Mouse (Mus musculus) thymus, adult 2 months (tissue): ENCODE measurements around the gene Ndufaf2.

ENCODE experiments used
- CTCF ChIP-seq: fragments of 200-500 bp; IDR thresholded peaks from 2 replicates; pipeline ENCODE4 v1.5.1; 2012; ENCODE audit warnings: mild to moderate bottlenecking, control low read depth, low read length, moderate library complexity, borderline replicate concordance; ENCODE audit not compliant: control insufficient read depth, poor library complexity, insufficient read depth; ENCODE audit errors: extremely low read depth
- POLR2A ChIP-seq: fragments of 200-500 bp; IDR thresholded peaks from 2 replicates; pipeline ENCODE4 v1.6.1; 2012; ENCODE audit warnings: mild to moderate bottlenecking, low read length, control low read depth, moderate library complexity; ENCODE audit not compliant: control insufficient read depth, poor library complexity, insufficient read depth; ENCODE audit errors: extremely low read depth

- TF ChIP-seq POLR2A (no peak), CTCF (no peak)
These were observed 35.2 kb downstream of the Ndufaf2 start for GRCm38 (mm10) chr13:108123109-108123723.
